Comparison of ENCODE assay signal across 8 mouse cellular contexts in the genomic region with DNA sequence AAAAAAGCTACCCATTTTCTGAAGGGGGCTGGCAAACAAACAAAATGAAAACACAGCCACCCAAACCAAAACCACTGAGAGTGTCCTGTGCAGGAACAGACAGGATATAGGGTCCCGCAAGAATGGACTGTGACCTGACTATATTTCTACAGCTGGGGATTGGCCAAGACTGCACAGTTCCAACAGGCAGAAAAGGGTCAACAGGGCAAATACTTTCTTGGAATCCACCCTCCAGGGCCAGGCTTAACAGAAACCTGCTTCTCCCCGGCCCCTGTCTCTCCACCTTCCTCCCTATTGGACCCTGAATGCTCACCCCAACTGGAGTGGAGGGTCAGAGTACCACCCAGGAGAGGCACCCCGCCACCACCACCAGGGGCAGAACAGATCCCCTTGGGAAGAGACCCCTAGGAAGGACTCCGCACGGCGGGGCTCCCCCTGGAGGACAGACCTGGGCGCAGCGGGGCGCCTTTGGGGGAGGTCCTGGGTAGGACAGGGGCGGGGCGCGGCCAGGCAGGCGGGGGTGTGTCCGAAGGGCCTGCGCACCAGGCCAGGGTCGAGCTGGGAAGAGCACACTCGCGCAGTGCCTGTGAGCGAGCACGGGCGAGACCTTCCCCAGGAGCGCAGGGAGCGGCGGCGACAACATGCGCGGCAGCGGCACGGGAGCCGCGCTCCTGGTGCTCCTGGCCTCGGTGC. TPM values are rescaled to one million over a fixed set of nuclear protein-coding genes. Genes with fewer than 3 reads are reported as not detected.
DNase-seq lines count a peak whose midpoint lies in the region; ATAC-seq and TF ChIP-seq lines count a peak whose summit lies in the region.

Lama1 (plus strand) TSS at position 566 of the 693 bp plus-strand sequence.

- H3K27ac ChIP-seq in cerebellum, adult 2 months (ENCODE audit: insufficient read depth, low read length), result no peak within 1 kb of the TSS
- no peak within 1 kb of the TSS for H3K27ac ChIP-seq in intestine, embryonic 14.5 days (ENCODE audit: low read depth)
- no peak within 1 kb of the TSS for H3K27ac ChIP-seq in liver, adult 2 months (replicated peaks; ENCODE audit: insufficient read depth, low read depth, low read length)
- H3K27ac ChIP-seq in midbrain, embryonic 15.5 days, result peak within 1 kb of the TSS; percentile 43; the same call in 1 of the 2 replicates

- ATAC-seq in intestine, embryonic 14.5 days (replicated peaks; ENCODE audit: low FRiP score, low TSS enrichment, low read depth), result peak; percentile 94
- ATAC-seq in midbrain, embryonic 15.5 days (replicated peaks), result peak; percentile 90

- peak within 1 kb of the TSS; percentile 95 for H3K4me2 ChIP-seq in intestine, embryonic 14.5 days (ENCODE audit: low read length)
- H3K4me2 ChIP-seq in midbrain, embryonic 15.5 days, result peak within 1 kb of the TSS; percentile 99

- no peaks in the 10 kb centered on the region; the same call in 1 of the 2 replicates for H3K27me3 ChIP-seq in cerebellum, adult 2 months (ENCODE audit: control insufficient read depth, insufficient read depth, low read length)
- no peaks in the 10 kb centered on the region; the same call in 1 of the 2 replicates for H3K27me3 ChIP-seq in intestine, embryonic 14.5 days (replicated peaks; ENCODE audit: control insufficient read depth, insufficient read depth, low read length)
- H3K27me3 ChIP-seq in liver, adult 2 months (ENCODE audit: control insufficient read depth, insufficient read depth, low read length), result no peaks in the 10 kb centered on the region; the same call in 1 of the 2 replicates
- 0 out of 2 replicates have a peak, but pooled peaks cover 4% of the 10 kb centered on the region for H3K27me3 ChIP-seq in midbrain, embryonic 15.5 days (replicated peaks)

- H3K4me1 ChIP-seq in cerebellum, adult 2 months (ENCODE audit: control insufficient read depth, insufficient read depth, low read length), result no peaks in the 10 kb centered on the region; the same call in 1 of the 2 replicates
- peaks cover 22% of the 10 kb centered on the region for H3K4me1 ChIP-seq in intestine, embryonic 14.5 days (replicated peaks; ENCODE audit: control insufficient read depth, insufficient read depth, low read length)
- H3K4me1 ChIP-seq in liver, adult 2 months (ENCODE audit: control insufficient read depth, insufficient read depth, low read length), result peaks cover 2% of the 10 kb centered on the region; the same call in 1 of the 2 replicates
- H3K4me1 ChIP-seq in midbrain, embryonic 15.5 days, result peaks cover 20% of the 10 kb centered on the region

- H3K9me3 ChIP-seq in intestine, embryonic 14.5 days (ENCODE audit: control insufficient read depth, low read length), result no peaks in the 10 kb centered on the region
- no peaks in the 10 kb centered on the region for H3K9me3 ChIP-seq in midbrain, embryonic 15.5 days

- H3K79me2 ChIP-seq in liver, adult 2 months (ENCODE audit: control insufficient read depth, insufficient read depth, low read length), result no peaks in the 10 kb centered on the region

- no peak for TF ChIP-seq POLR2A in cerebellum, adult 2 months (IDR thresholded peaks at IDR 0.05; ENCODE audit: borderline replicate concordance, insufficient read depth, low read length)
- no peak for TF ChIP-seq POLR2A in liver, adult 2 months (IDR thresholded peaks at IDR 0.05; ENCODE audit: extremely low read depth, insufficient read depth, low read length)

- peak within 1 kb of the TSS; percentile 59 for H3K9ac ChIP-seq in intestine, embryonic 14.5 days (ENCODE audit: low read length)
- peak within 1 kb of the TSS; percentile 51 for H3K9ac ChIP-seq in liver, adult 2 months (ENCODE audit: low read depth, low read length)
- peak within 1 kb of the TSS; percentile 62 for H3K9ac ChIP-seq in midbrain, embryonic 15.5 days

- H3K4me3 ChIP-seq in cerebellum, adult 2 months (replicated peaks; ENCODE audit: insufficient read depth, low read depth, low read length), result peak within 1 kb of the TSS; percentile 42
- H3K4me3 ChIP-seq in intestine, embryonic 14.5 days (ENCODE audit: low read depth, low read length), result peak within 1 kb of the TSS; percentile 58
- peak within 1 kb of the TSS; percentile 58 for H3K4me3 ChIP-seq in liver, adult 2 months (ENCODE audit: insufficient read depth, low read depth, low read length)
- peak within 1 kb of the TSS; percentile 61 for H3K4me3 ChIP-seq in midbrain, embryonic 15.5 days

- no peaks in the 10 kb centered on the region for H3K36me3 ChIP-seq in intestine, embryonic 14.5 days (ENCODE audit: control insufficient read depth, insufficient read depth, low read length)
- no peaks in the 10 kb centered on the region for H3K36me3 ChIP-seq in liver, adult 2 months (ENCODE audit: control insufficient read depth, insufficient read depth, low read length)
- no peaks in the 10 kb centered on the region for H3K36me3 ChIP-seq in midbrain, embryonic 15.5 days (replicated peaks)

- DNase-seq in cerebellum, adult 2 months, result no peak
- DNase-seq in cerebellum, adult 11 months, result no peak
- DNase-seq in embryo, embryonic 11 days, result peak; percentile 93
- no peak for DNase-seq in gonadal fat pad, adult 2 months (ENCODE audit: low read depth)
- DNase-seq in intestine, embryonic 14.5 days (ENCODE audit: low spot score), result peak; percentile 95
- no peak for DNase-seq in liver, adult 2 months (ENCODE audit: extremely low read depth, low read depth, low spot score)
- peak; percentile 96 for DNase-seq in testis, postnatal 10 days (ENCODE audit: low spot score)

- 4% methylated on average over 31 of the region's 32 CpGs for WGBS in cerebellum, adult 2 months
- 2% methylated on average over 32 of the region's 32 CpGs for WGBS in intestine, embryonic 14.5 days
- WGBS in liver, adult 2 months, result 1% methylated on average over 32 of the region's 32 CpGs
- 3% methylated on average over 32 of the region's 32 CpGs for WGBS in midbrain, embryonic 15.5 days

- no peak for TF ChIP-seq CTCF in cerebellum, adult 2 months (IDR thresholded peaks at IDR 0.05; ENCODE audit: borderline replicate concordance, insufficient read depth, low read depth, low read length)
- TF ChIP-seq CTCF in liver, adult 2 months (IDR thresholded peaks at IDR 0.05; ENCODE audit: low read depth, low read length), result 0 out of 2 replicates have a peak, but pooled peaks have one; percentile 20

RNA-seq across cellular contexts. Expression of gene Lama1, which starts in this region (rescaled TPM):
- polyA plus RNA-seq in cerebellum, adult 2 months (2012; rRNA removed), result 1.9 TPM in 2 replicates
- 17.7 and 18.9 TPM in 2 replicates for polyA plus RNA-seq in gonadal fat pad, adult 2 months (2012; rRNA removed)
- polyA plus RNA-seq in intestine, embryonic 14.5 days (2014; fragmentation: Nextera tagmentation; extraction: Ambion mirVana), result 6.8 and 8.9 TPM in 2 replicates
- 2.8 and 4.3 TPM in 2 replicates for total RNA-seq in liver, adult 2 months (2014; rRNA removed)
- 5.0 and 5.6 TPM in 2 replicates for polyA plus RNA-seq in liver, adult 2 months (2012; rRNA removed)
- 6.5 and 8.6 TPM in 2 replicates for polyA plus RNA-seq in midbrain, embryonic 15.5 days (2015; fragmentation: Nextera tagmentation; extraction: Ambion mirVana)

Comparison
In these comparisons a context has a peak if more than half of its experiments do, and no peak if none do; other contexts are left out.
1. DNase-seq: peak in embryo, embryonic 11 days (single experiment), intestine, embryonic 14.5 days (single experiment) and testis, postnatal 10 days (single experiment); none in cerebellum, adult 2 months (0 of 2), cerebellum, adult 11 months (single experiment), gonadal fat pad, adult 2 months (single experiment) and liver, adult 2 months (single experiment).
2. Peak in every context shown above with its lines, with median percentiles within 50 percentile points of each other: H3K4me3 ChIP-seq and H3K9ac ChIP-seq.